Mouse (Mus musculus) embryonic facial prominence, embryonic 11.5 days (tissue): ENCODE measurements around the gene Zdhhc19. TPM values are rescaled to one million over a fixed set of nuclear protein-coding genes. Genes with fewer than 3 reads are reported as not detected.

Experiments used
- ATAC-seq: fragments of 200-750 bp; cut with Nextera tagmentation; replicated peaks from 2 replicates; pipeline ENCODE4 v1.8.0; 2017; ENCODE audit warnings: low read depth; ENCODE audit not compliant: insufficient number of reproducible peaks, low FRiP score, low TSS enrichment
- DNase-seq: peaks from one replicate; pipeline ENCODE4 v3.0.0-alpha.2; 2015; ENCODE audit warnings: low spot score
- H3K27ac ChIP-seq: fragments of 300-500 bp; sonication (generic); replicated peaks from 2 replicates; pipeline ENCODE4 v1.5.1; 2014; ENCODE audit warnings: mild to moderate bottlenecking, low read depth, low read length, control low read depth
- H3K27me3 ChIP-seq: fragments of 300-500 bp; sonication (generic); 2 replicates; pipeline ENCODE4 v1.6.1; 2014; ENCODE audit warnings: mild to moderate bottlenecking, low read length, moderate library complexity, mixed read lengths; ENCODE audit not compliant: control insufficient read depth, insufficient read depth
- H3K36me3 ChIP-seq: fragments of 300-500 bp; sonication (generic); replicated peaks from 2 replicates; pipeline ENCODE4 v1.6.1; 2014; ENCODE audit warnings: low read depth, mild to moderate bottlenecking, low read length, moderate library complexity, mixed read lengths; ENCODE audit not compliant: control insufficient read depth, insufficient read depth
- H3K4me1 ChIP-seq: fragments of 300-500 bp; sonication (generic); 2 replicates; pipeline ENCODE4 v1.6.1; 2014; ENCODE audit warnings: low read length, mixed read lengths; ENCODE audit not compliant: control insufficient read depth, insufficient read depth
- H3K4me2 ChIP-seq: fragments of 300-500 bp; sonication (generic); 2 replicates; pipeline ENCODE4 v1.6.1; 2014; ENCODE audit warnings: low read depth, mild to moderate bottlenecking, control low read depth, low read length, moderate library complexity
- H3K4me3 ChIP-seq: fragments of 300-500 bp; sonication (generic); 2 replicates; pipeline ENCODE4 v1.5.1; 2014; ENCODE audit warnings: low read depth, low read length, control low read depth
- H3K9ac ChIP-seq: fragments of 300-500 bp; sonication (generic); replicated peaks from 2 replicates; pipeline ENCODE4 v1.6.1; 2014; ENCODE audit warnings: mild to moderate bottlenecking, control low read depth, low read length
- H3K9me3 ChIP-seq: fragments of 300-500 bp; sonication (generic); replicated peaks from 2 replicates; pipeline ENCODE4 v1.6.1; 2016; ENCODE audit warnings: mild to moderate bottlenecking, low read length, inconsistent platforms, mixed read lengths; ENCODE audit not compliant: control insufficient read depth
- WGBS: fragments of 180-500 bp; shearing (Covaris S2); extraction: QIAGEN DNeasy Blood & Tissue Kit; methylation state at CpG from one replicate; pipeline ENCODE4 v1.1.7; 2014; 5-methylcytosine and 5-hydroxymethylcytosine counted together
- polyA plus RNA-seq: library from polyadenylated mRNA; unstranded; fragments of >200 nt; fragmentation: Nextera tagmentation; extraction: Ambion mirVana; gene quantifications from 2 replicates; pipeline ENCODE4 v1.2.1, GENCODE M21; 2014

Gene Zdhhc19
- not detected in 2 replicates for polyA plus RNA-seq

DNA sequence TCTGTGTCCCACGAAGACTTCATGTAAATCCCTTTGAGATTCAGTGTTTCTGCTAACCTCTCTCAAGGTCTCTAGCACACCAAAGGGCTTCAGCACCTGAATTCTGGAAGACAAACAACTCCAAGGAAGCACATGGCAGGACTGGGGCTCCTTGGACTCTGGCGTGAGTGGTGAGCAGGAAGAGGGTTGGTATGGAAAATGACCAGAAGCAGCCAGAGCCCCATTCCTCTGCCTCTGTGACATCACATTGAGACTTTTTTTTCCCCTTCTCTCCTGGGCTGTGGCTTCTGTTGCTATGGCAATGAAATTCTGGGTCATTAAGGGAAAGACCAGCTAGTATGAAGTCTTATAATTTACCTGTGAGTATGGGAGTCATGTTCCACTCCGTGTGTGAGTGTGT, at the start of gene Zdhhc19:
Zdhhc19 (plus strand) TSS at position 301 of the 400 bp plus-strand sequence.
- Histone ChIP-seq H3K4me3 (no peak within 1 kb of the TSS), H3K9ac (no peak within 1 kb of the TSS), H3K36me3 (no peaks in the 10 kb centered on the region), H3K4me2 (no peak within 1 kb of the TSS), H3K27ac (no peak within 1 kb of the TSS), H3K4me1 (no peaks in the 10 kb centered on the region), H3K27me3 (no peaks in the 10 kb centered on the region), H3K9me3 (no peaks in the 10 kb centered on the region)
- DNase-seq (no peak), ATAC-seq (no peak)
- WGBS: 69% methylated on average over 3 of the region's 3 CpGs

DNA sequence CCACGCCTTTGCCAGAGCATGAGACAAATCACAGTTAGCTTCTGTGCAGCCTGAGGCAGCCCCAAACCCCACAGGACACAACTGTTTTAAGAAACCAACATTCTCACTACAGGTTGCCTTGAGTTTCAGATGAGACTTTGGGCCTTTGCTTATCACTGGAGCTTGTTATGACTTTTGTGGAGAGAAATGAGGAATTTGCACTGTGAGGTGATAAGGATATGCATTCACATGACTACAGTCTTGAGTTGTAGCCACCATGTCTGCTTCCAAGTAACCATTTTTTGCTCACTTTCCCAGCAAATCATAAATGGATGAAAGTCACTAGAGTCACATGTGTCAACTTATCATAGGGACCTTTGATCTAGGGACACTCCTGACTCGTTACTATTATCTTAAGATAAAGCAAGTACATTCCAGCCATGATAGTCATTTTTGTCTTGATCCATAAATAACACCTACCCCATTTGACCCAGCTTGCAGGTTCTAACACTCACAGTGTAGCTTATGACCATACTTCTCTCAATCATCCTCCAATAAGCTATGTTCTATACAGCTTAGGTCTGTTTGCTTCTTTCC, 49.4 kb upstream of the Zdhhc19 start:
- Histone ChIP-seq H3K27me3 (no peaks in the 10 kb centered on the region), H3K4me3 (no peak overlapping the region), H3K4me2 (no peak overlapping the region), H3K27ac (no peak overlapping the region), H3K9me3 (no peaks in the 10 kb centered on the region), H3K36me3 (no peaks in the 10 kb centered on the region), H3K9ac (no peak overlapping the region), H3K4me1 (no peaks in the 10 kb centered on the region)
- ATAC-seq: no peak
- no peak for DNase-seq
- WGBS: 73% methylated on average over 2 of the region's 2 CpGs

DNA sequence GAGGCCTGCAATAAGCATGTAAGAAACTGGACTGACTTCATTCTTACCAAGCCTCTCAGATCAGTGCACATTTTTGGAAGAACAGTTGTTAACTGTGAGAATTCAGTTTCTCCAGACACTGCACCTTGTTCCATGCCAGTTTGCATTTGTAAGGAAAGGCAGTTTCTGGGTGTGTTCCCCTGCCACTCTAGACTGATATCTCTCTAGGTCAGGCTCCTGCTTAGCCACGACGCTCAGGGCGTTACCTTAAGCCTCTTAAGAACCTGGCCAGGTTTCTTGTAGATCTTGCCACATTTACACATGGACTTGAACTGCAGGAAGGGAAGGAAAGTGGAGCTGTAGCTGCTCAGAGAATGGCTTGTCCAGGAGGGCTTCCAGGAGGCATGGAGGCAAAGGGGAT, 46.4 kb upstream of the Zdhhc19 start:
- Histone ChIP-seq H3K27me3 (no peaks in the 10 kb centered on the region), H3K4me2 (no peak overlapping the region), H3K4me3 (no peak overlapping the region), H3K27ac (no peak overlapping the region), H3K9me3 (no peaks in the 10 kb centered on the region), H3K4me1 (no peaks in the 10 kb centered on the region), H3K9ac (no peak overlapping the region), H3K36me3 (no peaks in the 10 kb centered on the region; the same call in 1 of the 2 replicates)
- 84% methylated on average over 3 of the region's 3 CpGs for WGBS
- ATAC-seq: no peak
- DNase-seq: no peak

DNA sequence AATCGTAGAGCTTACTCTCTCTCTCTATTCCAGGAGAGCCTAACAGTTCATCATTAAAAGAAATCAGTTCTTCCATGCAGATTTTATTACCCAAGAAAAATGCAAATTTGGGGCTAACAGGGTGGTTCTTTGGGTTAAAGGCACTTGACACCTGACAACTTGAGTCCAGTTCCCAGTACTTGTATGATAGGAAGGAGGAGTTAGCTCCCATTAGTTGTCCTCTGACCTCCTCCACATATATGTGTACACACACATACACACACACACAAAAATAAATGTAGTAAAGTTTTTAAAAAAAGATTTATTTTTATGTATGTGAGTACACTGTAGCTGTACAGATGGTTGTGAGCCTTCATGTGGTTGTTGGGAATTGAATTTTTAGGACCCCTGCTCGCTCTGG, 45.9 kb upstream of the Zdhhc19 start:
- Histone ChIP-seq H3K36me3 (no peaks in the 10 kb centered on the region; the same call in 1 of the 2 replicates), H3K4me1 (no peaks in the 10 kb centered on the region), H3K9ac (no peak overlapping the region), H3K4me3 (no peak overlapping the region), H3K9me3 (no peaks in the 10 kb centered on the region), H3K27ac (no peak overlapping the region), H3K27me3 (no peaks in the 10 kb centered on the region), H3K4me2 (no peak overlapping the region)
- 94% methylated on average over 2 of the region's 2 CpGs for WGBS
- DNase-seq (no peak), ATAC-seq (no peak)

DNA sequence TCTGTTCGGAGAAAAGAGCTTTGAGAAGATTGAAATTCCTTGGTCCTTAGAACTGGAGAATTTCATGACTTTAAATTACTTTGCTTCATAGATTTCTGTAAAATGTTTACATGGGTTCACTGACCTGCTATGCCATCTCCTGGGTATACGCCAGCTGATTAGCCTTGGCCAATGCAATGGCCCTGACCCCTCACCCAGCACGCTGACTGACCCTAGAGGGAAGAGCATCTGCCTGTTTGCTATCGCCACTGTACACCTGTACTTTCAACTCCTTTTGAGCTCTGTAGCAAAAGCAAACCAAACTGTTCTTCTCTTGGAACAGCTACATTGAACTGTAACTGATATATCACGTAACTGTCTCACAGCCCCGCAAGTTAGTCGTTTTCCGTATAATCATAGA, 43.0 kb upstream of the Zdhhc19 start:
- no peak overlapping the region for H3K4me2 ChIP-seq
- H3K27me3 ChIP-seq: no peaks in the 10 kb centered on the region
- WGBS: 95% methylated on average over 8 of the region's 8 CpGs
- no peak for ATAC-seq
- no peak overlapping the region for H3K27ac ChIP-seq
- no peaks in the 10 kb centered on the region for H3K9me3 ChIP-seq
- no peak for DNase-seq
- no peak overlapping the region for H3K9ac ChIP-seq
- H3K36me3 ChIP-seq: no peaks in the 10 kb centered on the region; the same call in 1 of the 2 replicates
- H3K4me1 ChIP-seq: no peaks in the 10 kb centered on the region
- no peak overlapping the region for H3K4me3 ChIP-seq

DNA sequence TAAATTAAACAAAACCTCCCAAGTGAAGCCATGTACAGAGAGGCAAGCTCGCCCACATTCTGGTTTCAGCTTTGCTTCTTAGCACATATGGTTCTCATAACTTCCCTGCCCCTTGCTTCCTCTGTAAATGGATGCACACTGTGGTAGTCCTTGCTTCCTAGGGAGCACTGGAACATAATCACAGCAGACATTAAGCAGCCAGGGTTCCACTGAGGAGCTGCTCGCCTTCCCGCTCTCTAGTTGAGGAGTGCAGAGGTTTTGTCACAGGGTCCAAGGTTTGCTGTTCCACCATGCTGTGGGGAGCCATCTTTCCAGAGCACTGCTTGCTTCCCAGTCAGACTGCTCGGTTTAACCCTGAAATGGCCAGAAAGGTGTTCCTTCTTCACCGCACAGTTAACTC, 41.4 kb upstream of the Zdhhc19 start:
- H3K36me3 ChIP-seq: no peaks in the 10 kb centered on the region; the same call in 1 of the 2 replicates
- peak overlapping the region; percentile 79 for H3K27ac ChIP-seq
- WGBS: 52% methylated on average over 5 of the region's 5 CpGs
- H3K4me2 ChIP-seq: no peak overlapping the region
- H3K27me3 ChIP-seq: no peaks in the 10 kb centered on the region
- DNase-seq: peak; percentile 75
- no peaks in the 10 kb centered on the region for H3K4me1 ChIP-seq
- ATAC-seq: no peak; the same call in 1 of the 2 replicates
- no peak overlapping the region for H3K4me3 ChIP-seq
- H3K9ac ChIP-seq: no peak overlapping the region
- no peaks in the 10 kb centered on the region for H3K9me3 ChIP-seq

DNA sequence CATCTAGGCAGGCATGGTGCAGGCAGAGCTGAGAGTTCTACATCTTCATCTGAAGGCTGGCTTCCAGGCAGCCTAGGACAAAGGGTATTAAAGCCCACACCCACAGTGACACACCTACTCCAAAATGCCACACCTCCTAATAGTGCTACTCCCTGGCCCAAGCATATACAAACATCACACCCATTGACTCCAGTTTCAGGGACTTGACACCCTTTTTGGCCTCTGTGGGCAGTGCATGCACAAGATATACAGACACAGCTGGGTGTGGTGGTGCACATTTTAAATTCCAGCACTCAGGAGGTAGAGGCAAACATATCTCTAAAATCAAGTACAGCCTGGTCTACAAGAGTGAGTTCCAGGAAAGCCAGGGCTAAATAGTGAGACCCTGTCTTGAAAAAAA, 40.0 kb upstream of the Zdhhc19 start:
- H3K27me3 ChIP-seq: no peaks in the 10 kb centered on the region
- no peaks in the 10 kb centered on the region; the same call in 1 of the 2 replicates for H3K36me3 ChIP-seq
- no peak overlapping the region for H3K4me2 ChIP-seq
- no peak overlapping the region for H3K27ac ChIP-seq
- no peaks in the 10 kb centered on the region for H3K4me1 ChIP-seq
- H3K4me3 ChIP-seq: no peak overlapping the region
- ATAC-seq (no peak), DNase-seq (no peak)
- no peak overlapping the region for H3K9ac ChIP-seq
- H3K9me3 ChIP-seq: no peaks in the 10 kb centered on the region

DNA sequence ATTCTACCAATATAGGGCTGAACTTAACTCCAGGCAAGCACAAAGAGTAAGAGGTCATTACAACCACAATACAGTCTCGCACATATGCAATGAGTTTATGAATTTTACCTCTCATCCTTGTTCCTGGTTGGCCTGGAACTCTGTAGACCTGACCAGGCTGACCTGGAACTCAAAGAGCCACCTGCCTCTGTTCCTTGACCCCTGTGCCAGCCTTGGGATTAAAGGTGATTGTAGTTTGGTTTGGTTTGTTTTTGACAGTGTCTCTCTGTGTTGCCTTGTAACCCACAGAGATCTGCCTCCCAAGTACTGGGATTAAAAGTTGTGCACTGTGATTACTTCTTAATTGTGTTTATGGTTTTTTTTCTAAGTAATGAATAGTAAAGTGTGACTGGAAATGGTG, 39.3 kb upstream of the Zdhhc19 start:
- H3K9me3 ChIP-seq: no peaks in the 10 kb centered on the region
- H3K4me3 ChIP-seq: no peak overlapping the region
- no peaks in the 10 kb centered on the region for H3K4me1 ChIP-seq
- WGBS: 90% methylated on average over 1 of the region's 1 CpGs
- H3K9ac ChIP-seq: no peak overlapping the region
- no peaks in the 10 kb centered on the region; the same call in 1 of the 2 replicates for H3K36me3 ChIP-seq
- DNase-seq (no peak), ATAC-seq (no peak)
- H3K27me3 ChIP-seq: no peaks in the 10 kb centered on the region
- no peak overlapping the region for H3K4me2 ChIP-seq
- H3K27ac ChIP-seq: no peak overlapping the region
